Mouse (Mus musculus) WW6 (cell line): Measurements from ENCODE around the gene Urgcp.

Experiments
- DNase-seq: peaks from one replicate; pipeline ENCODE4 v3.0.0-alpha.2; 2013; ENCODE audit warnings: low read depth, low spot score

Urgcp gene

GRCm38 (mm10) chr11:5785732-5786131 lies 23.6 kb upstream of the Urgcp start:
- DNase-seq, result no peak

GRCm38 (mm10) chr11:5782199-5782944 lies 20.2 kb upstream of the Urgcp start:
- DNase-seq, result no peak

GRCm38 (mm10) chr11:5780035-5780499 lies 17.9 kb upstream of the Urgcp start:
- DNase-seq, result no peak

DNA sequence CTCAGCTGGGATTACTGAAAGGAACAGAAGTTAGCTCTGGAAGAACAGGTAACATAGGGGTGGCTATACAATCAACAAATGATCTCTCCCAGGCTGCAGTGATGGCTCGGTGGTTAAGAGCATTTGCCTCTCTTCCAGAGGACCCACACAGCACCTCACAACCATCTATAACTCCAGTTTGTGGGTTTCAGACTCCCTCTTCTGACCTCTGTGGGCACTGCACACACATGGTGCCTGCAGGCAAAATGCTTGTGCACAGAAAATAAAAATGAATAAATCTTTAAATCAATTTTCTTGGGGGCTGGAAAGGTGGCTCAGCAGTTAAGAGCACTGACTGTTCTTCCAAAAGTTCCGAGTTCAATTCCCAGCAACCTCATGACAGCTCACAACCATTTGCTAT lies 16.3 kb upstream of the Urgcp start:
- no peak for DNase-seq

DNA sequence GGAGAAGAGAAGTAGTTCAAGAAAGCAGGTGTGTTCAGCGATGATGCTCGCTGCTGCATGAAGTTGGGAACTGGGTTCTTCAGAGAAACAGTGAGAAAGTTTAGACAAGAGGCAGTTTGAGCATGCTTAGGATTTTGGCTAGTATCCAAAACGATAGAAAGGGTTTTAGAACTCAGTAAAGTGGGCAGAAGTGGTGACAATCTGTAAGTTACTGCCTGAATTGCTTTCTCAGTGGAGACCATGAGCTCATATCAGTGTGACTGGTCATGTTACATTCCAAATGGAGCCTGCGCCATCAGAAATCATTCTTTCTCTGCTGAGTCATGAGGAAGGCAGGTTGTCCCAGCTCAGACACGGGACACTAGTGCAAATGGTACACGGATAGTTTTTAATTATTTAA lies 3.8 kb upstream of the Urgcp start:
- no peak for DNase-seq

DNA sequence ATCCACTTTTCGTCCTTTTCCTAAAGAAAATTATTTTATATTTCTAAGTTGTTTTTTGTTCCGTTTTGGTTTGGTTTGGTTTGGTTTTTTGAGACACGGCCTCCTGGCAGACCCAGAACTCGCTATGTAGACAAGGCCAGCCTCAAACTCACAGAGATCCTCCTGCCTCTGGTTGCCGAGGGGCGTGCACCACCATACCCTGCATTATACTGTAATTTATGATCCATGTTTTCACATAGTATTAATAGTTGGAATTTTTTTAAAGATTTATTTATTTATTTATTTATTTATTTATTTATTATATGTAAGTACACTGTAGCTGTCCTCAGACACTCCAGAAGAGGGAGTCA lies 432 bp upstream of the Urgcp start:
- DNase-seq, result no peak

DNA sequence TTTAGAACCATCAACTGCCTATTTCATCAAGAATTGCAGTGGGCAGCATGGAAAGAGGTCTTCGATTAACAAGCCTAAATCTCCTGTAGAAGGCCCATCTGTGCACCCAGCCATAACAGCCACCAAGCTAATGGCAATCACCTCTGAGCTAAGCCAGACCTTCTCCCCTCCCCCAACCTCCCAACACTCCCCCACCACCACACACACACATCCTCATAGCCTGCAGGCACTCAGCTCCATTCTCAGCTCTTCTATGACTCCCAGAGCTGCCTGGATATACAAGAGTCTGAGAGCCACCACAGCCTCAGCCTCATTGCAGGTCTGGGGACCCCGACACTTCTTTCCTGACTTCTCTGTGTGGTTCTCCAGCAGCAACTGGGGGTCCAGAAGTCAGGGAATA lies 8.4 kb downstream of the Urgcp start:
- no peak for DNase-seq

GRCm38 (mm10) chr11:5744951-5745350 lies 17.2 kb downstream of the Urgcp start:
- DNase-seq, result no peak

GRCm38 (mm10) chr11:5742106-5742505 lies 20.1 kb downstream of the Urgcp start:
- no peak for DNase-seq

GRCm38 (mm10) chr11:5740965-5741627 lies 21.1 kb downstream of the Urgcp start:
- DNase-seq, result peak; percentile 42

DNA sequence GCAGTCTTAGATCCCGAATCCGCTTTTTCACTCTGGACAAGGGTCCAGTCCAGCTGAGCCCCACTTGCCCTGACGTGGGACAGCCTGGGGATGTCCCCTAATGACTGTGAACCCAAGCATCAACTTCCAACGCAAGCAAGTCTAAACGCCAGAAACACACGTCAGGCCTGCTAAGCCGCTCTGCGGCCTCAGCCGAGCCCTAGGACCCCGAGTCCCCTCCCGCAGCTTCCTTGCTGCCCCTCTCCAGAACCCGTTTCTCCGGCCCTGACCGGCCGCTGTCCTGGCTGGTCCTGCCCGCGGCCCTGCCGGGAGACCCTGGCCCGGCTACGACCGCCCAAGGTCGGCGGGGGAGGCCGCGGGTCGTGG lies 21.6 kb downstream of the Urgcp start:
- no peak for DNase-seq

DNA sequence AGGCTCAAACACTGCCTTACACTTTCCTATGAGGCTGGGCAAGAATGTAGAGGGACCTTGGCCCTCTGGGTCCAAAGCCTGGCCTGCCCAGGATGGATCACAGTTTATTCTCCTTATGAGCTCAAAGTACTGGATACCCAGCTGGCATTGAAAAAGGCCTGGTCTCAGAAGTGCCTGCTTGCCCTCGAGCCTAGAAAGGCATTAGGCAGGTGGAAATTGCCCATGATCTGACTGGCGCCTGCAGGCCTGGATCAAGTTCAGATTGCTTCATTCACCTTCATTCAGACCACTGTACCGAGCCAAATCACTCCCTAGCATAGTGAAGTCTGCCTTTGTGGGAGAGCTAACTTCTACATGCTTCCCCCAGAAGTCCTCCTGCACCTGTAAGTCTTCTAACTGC lies 22.3 kb downstream of the Urgcp start:
- no peak for DNase-seq

DNA sequence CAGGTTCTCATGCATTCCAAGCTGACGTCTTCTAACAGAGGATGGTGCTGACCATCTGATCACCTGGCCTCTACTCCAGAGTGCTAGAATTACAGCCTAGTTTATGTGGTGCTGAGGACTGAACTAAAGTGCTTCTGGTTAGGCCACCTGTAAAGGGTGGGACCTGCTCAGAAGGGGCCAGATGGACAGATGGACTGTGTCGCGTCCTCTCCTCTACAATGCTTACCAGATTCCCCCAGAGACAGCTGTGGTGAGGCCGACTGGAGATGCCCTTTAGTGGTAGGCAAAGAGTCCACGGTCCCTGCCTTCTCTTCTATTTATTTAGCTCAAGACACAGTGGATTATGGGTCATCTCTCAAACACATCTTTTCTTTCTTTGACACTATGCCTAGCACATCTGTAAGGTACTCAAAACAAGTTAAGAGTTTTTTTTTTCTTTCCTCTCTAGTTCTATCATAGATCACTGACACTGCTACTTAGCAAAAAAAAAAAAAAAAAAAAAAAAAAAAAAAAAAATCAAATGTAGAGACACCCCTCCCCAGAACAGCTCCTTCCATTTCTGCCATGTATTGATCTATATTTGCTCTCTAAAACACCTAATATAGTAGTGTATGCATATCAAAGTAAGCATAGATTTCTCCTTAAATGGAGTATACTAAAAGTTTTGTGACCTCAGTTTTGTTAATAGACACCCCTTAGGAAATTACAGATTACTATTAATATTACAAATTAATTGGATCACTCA lies 23.1 kb downstream of the Urgcp start:
- DNase-seq, result no peak

- no peak for DNase-seq
Observed at GRCm38 (mm10) chr11:5737137-5737536, 25.0 kb downstream of the Urgcp start.

- no peak for DNase-seq
Observed at GRCm38 (mm10) chr11:5734323-5734722, 27.9 kb downstream of the Urgcp start.

- DNase-seq, result no peak
Observed at GRCm38 (mm10) chr11:5732401-5732800, 29.8 kb downstream of the Urgcp start.

- no peak for DNase-seq
Observed at GRCm38 (mm10) chr11:5729582-5729981, 32.6 kb downstream of the Urgcp start.

- no peak for DNase-seq
Observed at GRCm38 (mm10) chr11:5718611-5719354, 43.4 kb downstream of the Urgcp start.

DNA sequence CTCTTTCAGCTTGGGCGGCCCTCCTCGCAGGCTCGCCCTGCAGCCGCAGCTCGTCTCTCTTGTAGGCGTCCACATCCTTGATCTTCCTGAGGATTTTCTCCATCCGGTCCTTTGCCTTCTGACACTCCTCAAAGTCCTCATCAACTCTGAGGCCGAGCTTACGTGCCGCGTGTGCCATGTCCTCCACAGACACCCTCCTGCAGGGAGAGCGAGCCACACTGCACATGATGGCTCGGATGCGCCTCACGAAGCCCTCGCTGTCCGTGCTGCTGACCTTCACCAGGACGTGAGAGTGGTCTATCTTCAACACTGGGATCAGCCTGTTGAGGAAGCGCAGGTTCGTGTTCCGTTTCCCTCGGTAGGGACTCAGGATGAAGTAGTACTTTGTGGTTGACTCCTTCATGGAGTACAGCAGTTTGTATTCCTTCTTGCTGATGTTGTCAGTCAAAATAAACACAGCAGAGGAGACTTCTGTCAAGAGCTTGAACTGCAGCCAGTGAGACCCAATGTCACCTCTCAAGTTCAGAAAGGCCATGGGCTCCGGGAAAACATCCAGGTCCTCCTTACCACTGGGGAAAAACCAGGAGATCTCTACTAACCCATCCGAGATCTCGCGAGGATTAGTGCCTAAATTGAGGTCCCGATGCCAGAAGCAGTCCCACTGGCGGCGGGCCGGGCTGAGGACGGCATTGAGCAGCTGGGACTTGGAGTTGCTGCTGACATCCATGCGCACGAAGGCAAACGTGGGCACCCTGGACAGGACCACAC lies 45.1 kb downstream of the Urgcp start:
- no peak for DNase-seq

DNA sequence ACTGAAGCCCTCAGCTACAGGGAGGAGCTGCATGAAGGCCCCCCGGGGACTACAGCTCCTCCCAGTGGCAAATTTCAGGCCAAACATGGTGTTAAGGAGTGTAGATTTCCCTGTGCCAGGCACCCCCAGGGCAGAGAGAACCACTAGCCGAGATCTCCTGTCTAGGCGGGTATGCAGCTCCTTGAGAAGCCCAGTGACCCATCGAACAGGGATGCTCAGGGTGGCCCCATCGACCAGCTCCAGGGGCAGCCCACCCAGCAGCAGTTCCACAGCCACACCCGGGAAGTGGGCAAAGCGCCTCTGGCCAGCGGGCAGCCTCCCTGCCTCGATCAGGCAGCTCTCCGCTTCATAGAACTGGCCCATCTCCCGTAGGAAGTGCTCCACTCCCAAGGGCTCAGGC lies 45.9 kb downstream of the Urgcp start:
- no peak for DNase-seq

DNA sequence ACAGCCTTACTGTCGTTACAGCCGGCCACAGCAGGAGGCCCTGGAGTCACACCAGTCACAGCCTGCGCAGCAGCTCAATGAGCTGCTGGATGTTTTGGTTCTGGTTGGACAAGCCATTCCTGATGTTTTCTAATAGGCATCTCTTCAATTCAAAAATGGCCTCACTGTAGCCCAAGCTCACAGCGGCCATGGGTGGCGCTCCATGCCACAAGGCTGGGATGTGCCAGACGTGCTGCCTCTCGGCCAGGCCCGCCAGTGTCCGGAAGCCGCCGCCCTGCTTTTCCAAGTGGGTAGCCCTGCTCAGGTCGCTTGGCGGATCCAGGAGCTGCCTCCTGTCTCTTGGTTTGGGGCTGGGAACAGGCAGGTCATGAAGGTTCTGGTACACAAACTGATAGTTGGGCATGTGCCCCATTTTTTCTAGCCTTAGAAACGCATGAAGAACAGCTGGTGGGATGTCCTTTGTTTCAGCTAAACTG lies 46.5 kb downstream of the Urgcp start, which contains the start of gene Mrps24:
Mrps24 (minus strand) TSS at position 51 of the 476 bp plus-strand sequence.
- DNase-seq, result no peak
